In the genomic region with DNA sequence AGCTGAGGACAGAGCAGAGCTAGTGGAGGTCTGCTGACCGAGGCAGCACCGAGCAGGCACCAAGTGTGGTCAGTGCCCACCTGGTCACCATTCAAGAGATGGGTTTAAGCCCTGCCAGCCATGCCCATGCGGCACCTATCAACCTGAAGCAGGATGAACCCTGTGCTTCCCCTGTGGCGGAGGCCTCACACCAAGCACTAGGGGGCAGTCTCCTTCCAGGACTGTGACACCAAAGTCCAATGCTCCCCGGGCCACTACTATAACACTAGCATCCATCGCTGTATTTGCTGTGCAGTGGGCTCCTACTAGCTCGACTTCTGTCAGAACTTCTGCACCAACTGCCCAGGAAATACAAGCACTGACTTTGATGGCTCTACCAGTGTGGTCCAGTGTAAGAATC, we compare ENCODE assay signal across 16 mouse cellular contexts. TPM values are rescaled to one million over a fixed set of nuclear protein-coding genes. Genes with fewer than 3 reads are reported as not detected.
DNase-seq lines count a peak whose midpoint lies in the region; ATAC-seq and TF ChIP-seq lines count a peak whose summit lies in the region.
"Had no signal": no experiment of that assay in that cellular context is flagged by ENCODE, and none has a peak within 500 bp of the region (broad histone marks: within the 10 kb centered on the region; RNA-seq: fewer than 3 reads in every experiment).

No protein-coding gene starts in this region.

- intact Hi-C loops in heart, postnatal 36 days (cut with DNase I): no loop called here

- no peak for TF ChIP-seq POLR2A in cortical plate, adult 2 months (IDR thresholded peaks at IDR 0.05; ENCODE audit: extremely low read depth, insufficient read depth, low read length)
- TF ChIP-seq POLR2A in lung, adult 2 months (IDR thresholded peaks at IDR 0.05; ENCODE audit: borderline replicate concordance, extremely low read depth, low read depth, low read length): no peak

- ATAC-seq in neutrophil, adult 5-6 weeks (ENCODE audit: extremely low read depth, insufficient number of reproducible peaks, low FRiP score, poor library complexity, severe bottlenecking): peak; percentile 31; the same call in 1 of the 2 replicates
- ATAC-seq: forebrain, postnatal 0 days; hindbrain, embryonic 16.5 days; lung, postnatal 0 days had no signal

- WGBS in lung, adult 2 months: 88% methylated on average over 7 of the region's 7 CpGs

- TF ChIP-seq CTCF in layer of hippocampus, adult 2 months (conservative IDR thresholded peaks at IDR 0.05): 0 out of 2 replicates have a peak, but pooled peaks have one; percentile 17
- 0 out of 2 replicates have a peak, but pooled peaks have one; percentile 4 for TF ChIP-seq CTCF in cortical plate, adult 2 months (IDR thresholded peaks at IDR 0.05; ENCODE audit: extremely low read depth, insufficient read depth, low read length)
- no peak for TF ChIP-seq CTCF in lung, adult 2 months (IDR thresholded peaks at IDR 0.05; ENCODE audit: insufficient read depth, low read length)

- H3K4me3 ChIP-seq in layer of hippocampus, adult 2 months: no peak overlapping the region
- no peak overlapping the region for H3K4me3 ChIP-seq in cortical plate, adult 2 months (ENCODE audit: insufficient read depth, low read length)
- H3K4me3 ChIP-seq in lung, adult 2 months (replicated peaks; ENCODE audit: extremely low read depth, low read depth, low read length): no peak overlapping the region

- no peak for DNase-seq in layer of hippocampus, adult 2 months (ENCODE audit: low spot score in 2 of 2)
- no peak for DNase-seq in layer of hippocampus, postnatal 10 days (ENCODE audit: low spot score in 2 of 2)
- DNase-seq in ES-CJ7 (ENCODE audit: low read depth, low spot score): peak; percentile 17
- DNase-seq in heart, postnatal 36 days: no peak
- DNase-seq in lung, adult 2 months: no peak
- DNase-seq in retina, embryonic 14.5 days (ENCODE audit: low spot score): no peak
- DNase-seq: adrenal gland, postnatal 14 days; cerebellum, adult 9-11 months; forebrain, postnatal 0 days; heart, postnatal 10 days; kidney, adult 8-10 months; thymus, adult 18-20 months had no signal

- H3K4me1 ChIP-seq in cortical plate, adult 2 months (ENCODE audit: control insufficient read depth, insufficient read depth, low read length): no peaks in the 10 kb centered on the region
- H3K4me1 ChIP-seq in lung, adult 2 months (ENCODE audit: control insufficient read depth, insufficient read depth, low read length): no peaks in the 10 kb centered on the region

- no peak overlapping the region for H3K27ac ChIP-seq in layer of hippocampus, adult 2 months
- no peak overlapping the region for H3K27ac ChIP-seq in cortical plate, adult 2 months (ENCODE audit: insufficient read depth, low read length)

RNA-seq across cellular contexts. Expression of a gene that starts 32.1 kb away (rescaled TPM):
- total RNA-seq in layer of hippocampus, adult 2 months (2021): 100 to 1,000 TPM; 123 to 124 TPM
- total RNA-seq in layer of hippocampus, postnatal 10 days (2021): 100 to 1,000 TPM; 154 to 175 TPM
- polyA plus RNA-seq in cortical plate, adult 2 months (2012; rRNA removed): 114 and 115 TPM in 2 replicates
- 4.3 and 7.2 TPM in 2 replicates for total RNA-seq in neutrophil, adult 5-6 weeks (2017)
- 1 to 10 TPM; 4.2 to 4.5 TPM for total RNA-seq in heart, postnatal 36 days (2021)
- polyA plus RNA-seq in lung, adult 2 months (2012; rRNA removed): 15.6 and 16.7 TPM in 2 replicates

RNA-seq across cellular contexts. Expression of a gene that starts 32.9 kb away (rescaled TPM):
- 1 to 10 TPM; 6.9 TPM for total RNA-seq in layer of hippocampus, adult 2 months (2021)
- 1 to 10 TPM; 4.5 to 4.6 TPM for total RNA-seq in layer of hippocampus, postnatal 10 days (2021)
- 6.2 and 7.2 TPM in 2 replicates for polyA plus RNA-seq in cortical plate, adult 2 months (2012; rRNA removed)
- total RNA-seq in neutrophil, adult 5-6 weeks (2017): 408 and 428 TPM in 2 replicates
- 1 to 10 TPM; 4.7 to 4.9 TPM for total RNA-seq in heart, postnatal 36 days (2021)
- 3.4 and 7.0 TPM in 2 replicates for polyA plus RNA-seq in lung, adult 2 months (2012; rRNA removed)

Comparison
In these comparisons a context has a peak if more than half of its experiments do, and no peak if none do; other contexts are left out.
1. RNA of a gene that starts 32.1 kb away (total RNA-seq): 154 to 175 TPM in layer of hippocampus, postnatal 10 days and 123 to 124 TPM in layer of hippocampus, adult 2 months; 4.3 to 7.2 TPM in neutrophil, adult 5-6 weeks and 4.2 to 4.5 TPM in heart, postnatal 36 days; every median in the first group is over 10 times any median in the second.
2. RNA of a gene that starts 32.9 kb away (total RNA-seq): 408 to 428 TPM in neutrophil, adult 5-6 weeks; 6.9 TPM in layer of hippocampus, adult 2 months, 4.7 to 4.9 TPM in heart, postnatal 36 days and 4.5 to 4.6 TPM in layer of hippocampus, postnatal 10 days; every median in the first group is over 10 times any median in the second.